Mouse (Mus musculus) heart, postnatal 0 days (tissue): ENCODE results near the gene Ddn.

ENCODE experiments used
- CTCF ChIP-seq: IDR thresholded peaks from 2 replicates; pipeline ENCODE4 v1.5.1; 2016; ENCODE audit warnings: antibody characterized with exemption, control low read depth, low read depth
- EP300 ChIP-seq: IDR thresholded peaks from 2 replicates; pipeline ENCODE4 v1.6.1; 2016; ENCODE audit warnings: antibody characterized with exemption, low read depth

- no peak for TF ChIP-seq CTCF
- TF ChIP-seq EP300 = no peak
These were observed 28.1 kb downstream of the Ddn start for GRCm38 (mm10) chr15:98781166-98781565.
